Mouse (Mus musculus) liver, embryonic 13.5 days (tissue): ENCODE measurements around the gene Ppfibp1. TPM values are rescaled to one million over a fixed set of nuclear protein-coding genes. Genes with fewer than 3 reads are reported as not detected.

ENCODE experiments used
- ATAC-seq: fragments of 200-750 bp; cut with Nextera tagmentation; 2 replicates; pipeline ENCODE4 v1.8.0; 2017; ENCODE audit warnings: low read depth, mild to moderate bottlenecking, moderate number of reproducible peaks, moderate library complexity
- DNase-seq: peaks from one replicate; pipeline ENCODE4 v3.0.0; 2022
- H3K27ac ChIP-seq: fragments of 300-500 bp; sonication (generic); 2 replicates; pipeline ENCODE4 v1.5.1; 2015; ENCODE audit warnings: moderate library complexity, mild to moderate bottlenecking, inconsistent platforms
- H3K27me3 ChIP-seq: fragments of 300-500 bp; sonication (generic); 2 replicates; pipeline ENCODE4 v1.6.1; 2015; ENCODE audit warnings: mild to moderate bottlenecking, inconsistent platforms
- H3K36me3 ChIP-seq: fragments of 300-500 bp; sonication (generic); 2 replicates; pipeline ENCODE4 v1.6.1; 2015; ENCODE audit warnings: mild to moderate bottlenecking, inconsistent platforms
- H3K4me1 ChIP-seq: fragments of 300-500 bp; sonication (generic); replicated peaks from 2 replicates; pipeline ENCODE4 v1.6.1; 2015; ENCODE audit warnings: inconsistent platforms
- H3K4me2 ChIP-seq: fragments of 300-500 bp; sonication (generic); 2 replicates; pipeline ENCODE4 v1.6.1; 2015; ENCODE audit warnings: inconsistent platforms, mild to moderate bottlenecking, moderate library complexity
- H3K4me3 ChIP-seq: fragments of 300-500 bp; sonication (generic); replicated peaks from 2 replicates; pipeline ENCODE4 v1.5.1; 2015; ENCODE audit warnings: mild to moderate bottlenecking, inconsistent platforms
- H3K9ac ChIP-seq: fragments of 300-500 bp; sonication (generic); 2 replicates; pipeline ENCODE4 v1.6.1; 2015; ENCODE audit warnings: mild to moderate bottlenecking, inconsistent platforms
- H3K9me3 ChIP-seq: fragments of 300-500 bp; sonication (generic); replicated peaks from 2 replicates; pipeline ENCODE4 v1.6.1; 2016; ENCODE audit warnings: inconsistent platforms
- WGBS: fragments of 180-500 bp; shearing (Covaris S2); methylation state at CpG from one replicate; pipeline ENCODE4 v1.1.7; 2015; ENCODE audit not compliant: insufficient replicate concordance; 5-methylcytosine and 5-hydroxymethylcytosine counted together
- polyA plus RNA-seq: library from polyadenylated mRNA; unstranded; fragments of >200 nt; fragmentation: Nextera tagmentation; extraction: Ambion mirVana; gene quantifications from 2 replicates; pipeline ENCODE4 v1.2.1, GENCODE M21; 2015

Ppfibp1 gene
- polyA plus RNA-seq, 1 experiment from 2014 or later = 9.0 TPM

DNA sequence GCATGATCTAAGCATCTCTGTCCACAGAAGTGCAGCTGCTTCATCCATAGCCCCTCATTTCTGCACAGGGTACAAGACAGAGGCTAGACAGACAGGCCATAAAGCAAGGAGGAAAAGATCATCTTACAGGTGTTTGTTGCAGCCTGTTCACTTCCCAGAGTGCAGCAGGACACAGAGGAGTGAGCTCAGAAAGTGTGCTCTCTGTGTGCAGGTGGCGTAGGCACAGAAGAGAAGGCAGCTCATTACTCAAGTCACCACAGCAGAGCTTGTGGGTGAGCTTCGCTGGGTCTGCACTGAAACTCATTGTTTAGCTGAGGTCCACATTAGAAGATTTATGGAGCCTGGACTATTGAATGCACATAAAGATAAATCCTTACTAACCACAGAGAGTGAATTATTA lies 111.5 kb downstream of the Ppfibp1 start:
- H3K4me2 ChIP-seq = no peak overlapping the region
- peaks cover 9% of the 10 kb centered on the region; the same call in 1 of the 2 replicates for H3K36me3 ChIP-seq
- ATAC-seq (no peak), DNase-seq (no peak)
- no peak overlapping the region for H3K27ac ChIP-seq
- no peaks in the 10 kb centered on the region for H3K4me1 ChIP-seq
- no peak overlapping the region for H3K9ac ChIP-seq
- H3K4me3 ChIP-seq = no peak overlapping the region
- no peaks in the 10 kb centered on the region for H3K9me3 ChIP-seq
- 65% methylated on average over 2 of the region's 2 CpGs for WGBS
- H3K27me3 ChIP-seq = no peaks in the 10 kb centered on the region

DNA sequence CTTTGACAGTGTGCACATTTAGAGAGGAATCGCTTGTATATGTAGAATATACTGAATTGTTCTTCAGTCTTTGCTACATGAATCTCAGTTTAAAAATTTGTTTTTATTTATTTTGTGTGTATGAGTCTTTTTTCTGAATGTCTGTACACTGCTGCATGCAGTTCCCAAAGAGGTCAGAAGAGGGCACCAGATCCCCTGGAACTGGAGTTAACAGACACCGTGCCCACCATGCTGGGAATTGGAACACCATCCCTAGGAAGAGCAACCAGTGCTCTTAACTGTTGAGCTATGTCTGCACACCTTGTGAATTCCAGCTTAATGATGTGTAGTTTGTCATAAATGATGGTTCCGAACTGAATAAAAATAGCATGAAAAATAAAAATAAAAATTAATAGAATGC lies 119.9 kb downstream of the Ppfibp1 start:
- Histone ChIP-seq H3K9ac (no peak overlapping the region), H3K36me3 (peaks cover 6% of the 10 kb centered on the region; the same call in 1 of the 2 replicates), H3K27ac (no peak overlapping the region), H3K4me1 (no peaks in the 10 kb centered on the region), H3K4me3 (no peak overlapping the region), H3K27me3 (no peaks in the 10 kb centered on the region), H3K4me2 (no peak overlapping the region), H3K9me3 (no peaks in the 10 kb centered on the region)
- ATAC-seq (no peak), DNase-seq (peak; percentile 12)
- WGBS = 40% methylated on average over 3 of the region's 3 CpGs

DNA sequence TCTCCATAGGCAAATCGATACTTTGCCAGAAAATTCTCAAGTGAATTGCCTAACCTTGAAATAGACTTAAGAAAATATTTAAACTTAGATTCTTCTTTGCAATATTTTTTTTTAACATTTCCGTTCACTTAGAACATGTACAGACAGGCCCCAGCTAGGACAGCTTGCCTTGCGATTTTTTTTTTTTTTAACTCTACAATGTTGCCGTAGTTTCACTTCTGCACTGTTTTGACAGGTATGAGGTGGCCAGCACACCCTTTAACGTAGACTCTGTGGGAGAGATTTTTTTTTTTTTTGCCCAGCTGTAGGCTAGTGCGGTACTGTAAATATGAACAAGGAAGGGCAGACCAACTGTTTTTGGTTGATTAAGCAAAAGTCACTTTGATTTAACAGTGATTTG lies 122.1 kb downstream of the Ppfibp1 start:
- Histone ChIP-seq H3K9ac (no peak overlapping the region), H3K4me3 (no peak overlapping the region), H3K27ac (no peak overlapping the region), H3K4me1 (no peaks in the 10 kb centered on the region), H3K36me3 (peaks cover 3% of the 10 kb centered on the region; the same call in 1 of the 2 replicates), H3K4me2 (no peak overlapping the region), H3K27me3 (no peaks in the 10 kb centered on the region), H3K9me3 (no peaks in the 10 kb centered on the region)
- DNase-seq = no peak
- 73% methylated on average over 6 of the region's 6 CpGs for WGBS
- ATAC-seq = no peak

DNA sequence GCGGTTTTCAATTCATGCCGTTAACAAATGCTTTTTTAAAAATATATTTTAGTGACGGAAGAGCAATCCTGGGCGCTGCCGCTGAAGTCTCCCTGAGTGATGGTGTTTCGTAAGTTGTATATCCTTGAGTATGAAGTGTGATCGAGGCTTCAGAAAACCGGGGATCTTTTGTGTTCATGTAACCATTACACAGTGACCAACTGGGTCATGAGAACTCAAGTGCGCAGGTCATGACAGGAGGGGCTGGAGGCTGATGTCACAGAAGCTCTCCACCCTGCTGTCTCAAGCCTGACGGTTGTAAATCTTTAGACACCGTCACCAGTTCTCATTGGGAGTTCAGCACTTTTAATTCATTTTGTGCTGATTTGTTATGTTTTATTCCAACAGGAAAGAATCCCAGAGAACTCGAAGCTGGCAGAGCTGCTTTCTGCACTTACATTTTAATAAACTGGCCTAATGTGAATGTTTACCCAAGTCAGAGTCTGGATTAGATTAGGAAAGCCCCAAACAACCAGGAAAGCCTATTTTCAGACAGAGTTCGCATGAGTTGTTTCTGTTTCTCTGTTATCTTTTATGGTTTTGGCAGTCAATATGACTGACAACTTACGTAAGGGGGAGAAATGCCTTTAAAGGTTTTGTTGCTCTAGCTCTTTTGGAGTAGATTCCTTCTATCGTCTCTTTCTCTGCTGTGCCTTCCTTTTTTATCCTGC lies 122.7 kb downstream of the Ppfibp1 start:
- no peak for ATAC-seq
- H3K27ac ChIP-seq = no peak overlapping the region
- 70% methylated on average over 15 of the region's 15 CpGs for WGBS

DNA sequence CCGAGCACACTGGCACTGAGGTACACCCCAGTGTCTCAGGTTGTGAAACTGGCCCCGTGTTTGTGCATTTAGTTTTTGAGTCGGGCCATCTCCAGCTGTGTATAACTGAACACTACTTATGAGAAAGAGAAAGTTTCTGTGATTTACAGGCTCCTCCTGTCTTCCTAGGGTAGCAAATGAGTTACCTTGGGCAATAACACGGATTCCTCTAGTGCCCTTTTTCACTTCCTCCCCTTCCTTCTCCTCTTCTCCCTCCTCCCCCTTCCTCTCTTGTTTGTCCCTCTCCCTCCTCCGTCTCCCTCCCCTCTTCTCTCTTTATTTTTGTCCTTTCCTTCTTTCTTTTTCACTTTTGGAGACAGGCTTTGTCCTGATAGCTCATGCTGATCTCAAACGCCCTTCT lies 123.3 kb downstream of the Ppfibp1 start:
- H3K27me3 ChIP-seq = no peaks in the 10 kb centered on the region
- no peak overlapping the region for H3K9ac ChIP-seq
- ATAC-seq = no peak
- WGBS = 53% methylated on average over 6 of the region's 6 CpGs
- no peak overlapping the region for H3K4me3 ChIP-seq
- DNase-seq = no peak
- H3K4me1 ChIP-seq = no peaks in the 10 kb centered on the region
- H3K27ac ChIP-seq = no peak overlapping the region
- peaks cover 3% of the 10 kb centered on the region for H3K36me3 ChIP-seq
- no peaks in the 10 kb centered on the region for H3K9me3 ChIP-seq
- H3K4me2 ChIP-seq = no peak overlapping the region

More for the DNA sequence above, 122.7 kb downstream of the Ppfibp1 start:
- H3K9ac ChIP-seq = no peak overlapping the region
- no peak overlapping the region for H3K4me3 ChIP-seq
- no peaks in the 10 kb centered on the region for H3K4me1 ChIP-seq
- H3K4me2 ChIP-seq = no peak overlapping the region
- H3K27me3 ChIP-seq = no peaks in the 10 kb centered on the region
- peaks cover 3% of the 10 kb centered on the region for H3K36me3 ChIP-seq
- DNase-seq = no peak
- no peaks in the 10 kb centered on the region for H3K9me3 ChIP-seq

DNA sequence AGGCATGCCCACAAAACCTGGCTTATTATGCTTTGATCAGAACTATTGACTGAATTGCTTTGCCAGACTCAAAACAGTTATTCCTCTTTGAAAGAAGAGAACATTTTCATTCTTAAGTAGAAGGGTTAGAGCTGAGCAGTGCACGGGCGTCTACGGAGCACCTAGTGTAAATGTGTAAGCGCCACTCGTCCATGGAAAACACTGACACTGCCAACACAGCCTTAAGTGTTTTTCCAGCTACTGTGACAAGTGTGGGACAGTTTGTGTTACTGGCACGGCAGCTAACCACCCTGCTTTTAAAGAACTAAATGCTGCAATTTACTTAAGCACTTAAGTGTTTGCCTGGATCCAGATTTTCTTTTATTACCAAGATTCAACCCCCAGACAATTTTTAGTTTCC lies 123.7 kb downstream of the Ppfibp1 start:
- DNase-seq = no peak
- Histone ChIP-seq H3K9ac (no peak overlapping the region), H3K27me3 (no peaks in the 10 kb centered on the region), H3K4me3 (no peak overlapping the region), H3K9me3 (no peaks in the 10 kb centered on the region), H3K4me2 (no peak overlapping the region), H3K4me1 (no peaks in the 10 kb centered on the region), H3K36me3 (peaks cover 3% of the 10 kb centered on the region; the same call in 1 of the 2 replicates), H3K27ac (no peak overlapping the region)
- 83% methylated on average over 6 of the region's 6 CpGs for WGBS
- no peak for ATAC-seq

DNA sequence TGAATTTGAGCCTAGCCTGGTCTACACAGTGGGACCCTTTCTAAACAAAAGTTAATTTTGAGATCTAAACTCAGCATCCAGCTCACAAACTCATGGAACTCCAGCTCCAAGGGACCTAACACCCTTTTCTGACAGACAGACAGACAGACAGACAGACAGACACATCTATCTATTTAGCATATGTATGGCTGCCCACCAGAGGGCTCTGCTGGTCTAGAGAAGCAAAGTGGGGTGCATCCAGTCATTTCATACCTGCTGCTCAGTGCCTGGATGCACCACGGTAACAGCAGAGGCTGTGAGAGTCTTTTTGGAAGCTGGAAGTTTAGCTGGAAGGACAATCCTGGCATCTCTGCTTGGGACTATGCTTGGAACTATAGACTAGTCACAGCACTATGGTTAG lies 125.3 kb downstream of the Ppfibp1 start:
- H3K27ac ChIP-seq = no peak overlapping the region
- no peak for ATAC-seq
- H3K27me3 ChIP-seq = no peaks in the 10 kb centered on the region
- no peaks in the 10 kb centered on the region for H3K9me3 ChIP-seq
- no peak for DNase-seq
- WGBS = 69% methylated on average over 1 of the region's 1 CpGs
- no peak overlapping the region for H3K4me2 ChIP-seq
- no peak overlapping the region for H3K4me3 ChIP-seq
- no peaks in the 10 kb centered on the region for H3K4me1 ChIP-seq
- H3K36me3 ChIP-seq = no peaks in the 10 kb centered on the region; the same call in 1 of the 2 replicates
- H3K9ac ChIP-seq = no peak overlapping the region

DNA sequence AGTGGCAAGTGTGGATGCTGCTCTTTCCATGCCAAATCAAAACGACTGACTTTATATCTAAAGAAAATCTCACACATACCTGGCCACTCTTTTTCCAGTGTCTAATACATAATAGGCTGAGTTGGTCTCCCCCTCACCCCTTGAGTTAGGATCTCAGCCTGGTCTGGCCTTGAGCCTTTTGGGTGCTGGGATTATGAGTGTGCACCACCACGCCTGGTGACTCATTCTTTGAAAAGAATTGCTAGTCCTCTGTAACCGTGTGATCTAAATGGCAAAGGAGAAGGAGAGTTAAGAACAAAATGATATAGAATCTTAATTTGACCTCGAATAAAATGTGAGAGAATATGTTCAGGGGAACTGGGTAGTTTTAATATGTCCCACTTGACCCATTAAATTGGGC lies 129.6 kb downstream of the Ppfibp1 start:
- Histone ChIP-seq H3K4me2 (no peak overlapping the region), H3K27me3 (no peaks in the 10 kb centered on the region), H3K4me1 (no peaks in the 10 kb centered on the region), H3K9me3 (no peaks in the 10 kb centered on the region), H3K4me3 (no peak overlapping the region), H3K36me3 (peaks cover 6% of the 10 kb centered on the region; the same call in 1 of the 2 replicates), H3K27ac (no peak overlapping the region), H3K9ac (no peak overlapping the region)
- WGBS = 60% methylated on average over 4 of the region's 4 CpGs
- ATAC-seq (no peak), DNase-seq (no peak)

DNA sequence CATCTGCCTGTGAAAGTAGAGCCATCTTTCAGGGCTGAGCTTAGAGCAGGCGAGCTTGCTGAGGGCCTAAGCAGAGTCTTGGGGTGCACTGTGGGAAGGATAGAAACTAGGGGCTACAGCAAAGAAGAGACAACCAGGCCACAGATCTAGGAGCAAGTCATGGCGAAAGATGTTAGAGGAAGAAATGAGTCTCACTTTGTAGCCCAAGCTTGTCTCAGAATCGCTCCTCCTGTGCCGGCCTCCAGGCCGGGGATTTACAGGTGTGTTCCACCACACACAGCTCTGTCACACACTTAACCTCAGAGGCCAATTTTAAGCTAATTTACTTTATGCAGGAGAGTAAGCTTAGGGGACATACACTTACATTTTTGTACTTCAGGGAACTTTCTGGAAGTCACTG lies 130.1 kb downstream of the Ppfibp1 start:
- no peak for ATAC-seq
- DNase-seq = no peak

DNA sequence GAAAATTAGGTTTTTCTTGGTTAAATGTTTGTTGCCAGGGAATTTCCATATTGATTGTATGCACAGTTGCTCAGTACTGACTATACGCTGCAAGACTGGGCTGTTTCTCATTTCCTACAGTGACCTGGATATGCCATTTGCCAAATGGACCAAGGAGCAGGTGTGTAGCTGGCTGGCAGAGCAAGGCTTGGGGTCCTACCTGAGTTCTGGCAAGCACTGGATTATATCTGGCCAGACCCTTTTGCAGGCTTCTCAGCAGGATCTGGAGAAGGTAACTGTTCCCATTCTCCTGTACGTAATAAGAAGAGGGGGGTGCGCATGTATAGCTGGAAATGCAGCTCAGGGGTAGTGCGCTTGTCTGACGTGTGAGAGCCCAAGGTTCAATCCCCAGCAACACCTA lies 132.9 kb downstream of the Ppfibp1 start:
- 76% methylated on average over 5 of the region's 5 CpGs for WGBS
- ATAC-seq = no peak

More for the DNA sequence above, 130.1 kb downstream of the Ppfibp1 start:
- 71% methylated on average over 5 of the region's 5 CpGs for WGBS
- Histone ChIP-seq H3K27ac (no peak overlapping the region), H3K9me3 (no peaks in the 10 kb centered on the region), H3K4me1 (no peaks in the 10 kb centered on the region), H3K4me2 (no peak overlapping the region), H3K9ac (no peak overlapping the region), H3K27me3 (no peaks in the 10 kb centered on the region), H3K36me3 (peaks cover 6% of the 10 kb centered on the region; the same call in 1 of the 2 replicates), H3K4me3 (no peak overlapping the region)

DNA sequence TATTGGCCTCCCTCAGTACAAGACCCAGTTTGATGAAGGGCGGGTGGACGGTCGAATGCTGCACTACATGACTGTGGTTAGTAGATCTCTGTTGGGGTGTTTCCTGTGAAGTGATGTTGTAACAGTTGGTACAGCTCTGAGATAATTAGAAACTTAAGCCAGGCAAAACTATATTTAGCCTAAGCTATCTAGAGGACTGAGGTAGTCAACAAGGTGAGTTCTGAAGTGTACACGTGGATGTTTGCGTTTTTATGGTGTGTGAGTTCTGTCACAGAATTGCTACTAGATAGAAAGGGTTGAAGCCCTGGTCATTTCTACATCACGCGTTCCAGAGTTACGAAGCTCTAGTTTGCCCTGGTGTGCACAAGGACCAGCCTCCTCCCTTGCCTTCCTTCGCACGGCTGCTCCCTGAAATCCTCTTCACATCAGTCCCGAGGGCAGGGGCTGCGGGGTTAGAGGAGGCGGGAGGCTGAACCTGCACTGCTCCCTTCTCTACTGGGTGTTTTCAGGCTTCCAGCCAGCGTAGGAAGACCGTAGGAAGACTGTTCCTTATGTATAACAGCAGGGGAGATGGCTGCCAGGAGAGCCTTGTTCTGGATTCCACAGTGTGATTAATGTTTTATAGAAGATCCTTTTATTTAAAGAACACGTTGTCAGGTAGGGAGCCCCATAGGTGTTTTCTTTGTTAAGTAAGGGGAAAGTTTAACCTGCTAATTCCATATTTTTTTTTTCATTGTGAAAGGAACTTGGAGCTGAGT lies 134.3 kb downstream of the Ppfibp1 start:
- WGBS = 73% methylated on average over 16 of the region's 16 CpGs
- DNase-seq (no peak), ATAC-seq (no peak)
- peaks cover 15% of the 10 kb centered on the region for H3K36me3 ChIP-seq
- no peak overlapping the region for H3K9ac ChIP-seq
- H3K4me3 ChIP-seq = no peak overlapping the region
- no peaks in the 10 kb centered on the region for H3K4me1 ChIP-seq
- H3K4me2 ChIP-seq = no peak overlapping the region
- H3K9me3 ChIP-seq = no peaks in the 10 kb centered on the region
- no peak overlapping the region for H3K27ac ChIP-seq
- no peaks in the 10 kb centered on the region for H3K27me3 ChIP-seq

More for the DNA sequence above, 132.9 kb downstream of the Ppfibp1 start:
- Histone ChIP-seq H3K4me3 (no peak overlapping the region), H3K4me2 (no peak overlapping the region), H3K9ac (no peak overlapping the region), H3K27ac (no peak overlapping the region), H3K27me3 (no peaks in the 10 kb centered on the region), H3K4me1 (no peaks in the 10 kb centered on the region), H3K36me3 (peaks cover 11% of the 10 kb centered on the region; the same call in 1 of the 2 replicates), H3K9me3 (no peaks in the 10 kb centered on the region)
- DNase-seq = no peak

DNA sequence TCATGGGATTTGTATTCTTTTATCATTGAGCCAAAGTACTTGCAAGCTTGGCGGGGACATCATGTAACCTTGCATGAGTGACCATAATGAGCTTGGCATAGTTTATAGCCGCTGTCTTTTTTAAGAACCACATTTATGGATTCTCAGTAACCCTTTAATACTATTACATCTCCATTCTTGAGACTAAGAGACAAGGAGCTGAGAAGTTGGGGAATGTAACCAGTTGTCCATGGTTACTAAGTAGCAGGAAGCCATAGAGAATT lies 134.8 kb downstream of the Ppfibp1 start:
- peaks cover 15% of the 10 kb centered on the region for H3K36me3 ChIP-seq
- no peaks in the 10 kb centered on the region for H3K27me3 ChIP-seq
- no peak overlapping the region for H3K9ac ChIP-seq
- no peak overlapping the region for H3K27ac ChIP-seq
- no peaks in the 10 kb centered on the region for H3K4me1 ChIP-seq
- no peak for DNase-seq
- H3K4me2 ChIP-seq = no peak overlapping the region
- ATAC-seq = no peak
- H3K4me3 ChIP-seq = no peak overlapping the region
- H3K9me3 ChIP-seq = no peaks in the 10 kb centered on the region
- WGBS = 83% methylated on average over 2 of the region's 2 CpGs
